Mouse (Mus musculus) monocyte, adult 59 days (primary cell): ENCODE data around the gene Pecam1. TPM values are rescaled to one million over a fixed set of nuclear protein-coding genes. Genes with fewer than 3 reads are reported as not detected.

Experiments used
- total RNA-seq, 2 experiments: library from RNA; stranded (reverse); gene quantifications; one replicate each; pipeline ENCODE4 v1.2.4; 2023

The Pecam1 gene
- total RNA-seq = 10 to 100 TPM; 86.9 to 91.6 TPM

GRCm38 (mm10) chr11:106750121-106750751 is at the start of gene Pecam1:
TSS of gene Pecam1 (minus strand) at chr11:106750628.

GRCm38 (mm10) chr11:106788775-106789459 is 38.5 kb upstream of the Pecam1 start, which contains the start of the genes Ddx5 and Cep95:
TSS of gene Ddx5 (minus strand) at chr11:106789185.
TSS of gene Cep95 (plus strand) at chr11:106789252.

DNA sequence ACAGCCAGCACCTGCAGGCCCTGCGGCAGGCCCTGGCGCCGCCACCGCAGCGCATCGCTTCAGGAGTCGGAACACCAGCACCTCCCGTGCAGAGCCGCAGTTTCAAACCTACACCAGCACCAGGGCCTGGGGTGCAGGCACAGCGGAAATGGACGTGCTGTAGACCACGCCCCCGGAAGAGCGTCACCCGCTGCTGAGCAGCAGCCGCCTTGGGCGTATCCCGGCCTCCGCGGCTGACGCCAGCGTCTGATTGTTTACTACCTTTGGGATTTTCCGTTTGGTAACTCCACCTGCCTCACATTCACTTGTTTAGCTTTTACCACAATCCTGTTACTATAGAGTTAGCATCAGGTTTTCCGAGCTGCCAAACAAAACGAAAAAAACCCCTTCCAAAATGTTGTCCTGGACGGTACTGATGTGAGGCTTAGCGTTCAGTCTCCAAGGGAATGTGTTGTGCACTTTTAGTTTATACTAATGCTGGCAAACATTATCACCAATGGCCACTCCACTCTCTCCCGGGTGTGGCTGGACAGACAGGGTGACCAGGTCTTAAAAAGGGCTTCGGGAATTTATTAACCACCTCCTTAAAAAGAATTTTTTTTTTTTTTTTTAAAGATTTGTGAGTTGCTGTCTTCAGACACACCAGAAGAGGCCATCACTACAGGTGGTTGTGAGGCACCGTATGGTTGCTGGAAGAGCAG is 29.1 kb upstream of the Pecam1 start, which contains the start of gene Polg2:
TSS of gene Polg2 (minus strand) at position 150 of the 701 bp plus-strand sequence.

DNA sequence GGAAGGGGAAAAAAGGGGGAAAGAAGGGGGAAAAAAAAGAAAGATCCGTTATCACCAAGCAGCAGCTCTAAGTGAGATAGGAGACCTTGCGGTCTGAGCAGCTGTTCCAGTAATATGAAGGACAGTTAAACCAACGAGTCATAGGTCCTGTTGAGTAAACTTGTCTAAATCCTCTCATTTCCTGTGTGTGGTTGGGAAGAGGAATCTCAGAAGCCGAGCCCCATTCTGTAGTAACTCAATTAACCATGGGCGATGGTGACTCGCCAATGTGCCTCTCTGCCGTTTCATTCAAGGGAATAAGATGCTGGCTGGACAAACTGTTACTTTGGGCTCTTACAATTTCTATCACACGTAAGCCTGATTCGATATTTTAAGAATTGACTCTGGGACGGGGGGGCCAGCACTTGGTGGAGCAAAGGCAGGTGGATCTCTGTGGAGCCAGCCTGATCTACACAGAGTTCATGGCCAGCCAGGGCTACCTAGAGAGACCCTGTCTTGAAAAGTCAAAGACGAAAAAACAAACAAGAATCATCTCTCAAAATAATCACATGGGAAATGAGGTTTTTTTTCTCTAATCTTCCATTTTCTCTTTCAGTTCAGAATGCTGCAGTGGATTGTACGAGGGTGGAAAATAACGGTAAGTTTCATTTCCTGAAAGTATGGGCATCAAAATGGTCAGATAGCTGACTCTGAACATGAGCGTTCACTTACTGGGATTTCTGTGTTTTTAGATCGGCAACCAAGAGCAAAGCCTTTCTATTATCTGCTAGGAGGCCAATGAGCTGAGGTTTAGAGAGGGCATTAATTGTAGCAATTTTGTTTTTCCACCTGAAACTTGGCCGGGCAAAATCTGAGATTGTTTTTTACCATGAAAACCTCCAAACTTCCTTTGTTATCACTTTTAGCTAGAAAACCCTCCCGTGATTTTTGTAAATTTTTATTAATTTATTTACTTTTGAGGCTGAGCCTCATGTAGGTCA is 901 bp upstream of the Pecam1 start, which contains the start of gene Milr1:
TSS of gene Milr1 (plus strand) at position 188 of the 980 bp plus-strand sequence.

GRCm38 (mm10) chr11:106612961-106613637 is 137.3 kb downstream of the Pecam1 start, which contains the start of gene Tex2:
TSS of gene Tex2 (minus strand) at chr11:106613423.

Other genes starting within 250 kb of the Pecam1 start
- 10 to 100 TPM; 42.6 to 47.0 TPM for gene Tex2, start 137.2 kb downstream of the Pecam1 start, total RNA-seq
- 10 to 100 TPM; 69.5 to 79.7 TPM for gene Milr1, start 598 bp upstream of the Pecam1 start, total RNA-seq
- 10 to 100 TPM; 29.8 to 30.4 TPM for gene Polg2, start 28.9 kb upstream of the Pecam1 start, total RNA-seq
- 1,000 to 10,000 TPM; 1,769 to 1,832 TPM for gene Ddx5, start 38.6 kb upstream of the Pecam1 start, total RNA-seq
- gene Cep95, start 38.6 kb upstream of the Pecam1 start, total RNA-seq = 10 to 100 TPM; 15.8 to 19.6 TPM
- 10 to 100 TPM; 51.0 to 54.8 TPM for gene Smurf2, start 170.1 kb upstream of the Pecam1 start, total RNA-seq
- 10 to 100 TPM; 73.0 to 78.7 TPM for gene Kpna2, start 248.9 kb upstream of the Pecam1 start, total RNA-seq